Mouse (Mus musculus) lung, postnatal 14 days (tissue): ENCODE measurements around the gene Ankrd13b.

Experiments
- DNase-seq: peaks from one replicate; pipeline ENCODE4 v3.0.0; 2021

The Ankrd13b gene

DNA sequence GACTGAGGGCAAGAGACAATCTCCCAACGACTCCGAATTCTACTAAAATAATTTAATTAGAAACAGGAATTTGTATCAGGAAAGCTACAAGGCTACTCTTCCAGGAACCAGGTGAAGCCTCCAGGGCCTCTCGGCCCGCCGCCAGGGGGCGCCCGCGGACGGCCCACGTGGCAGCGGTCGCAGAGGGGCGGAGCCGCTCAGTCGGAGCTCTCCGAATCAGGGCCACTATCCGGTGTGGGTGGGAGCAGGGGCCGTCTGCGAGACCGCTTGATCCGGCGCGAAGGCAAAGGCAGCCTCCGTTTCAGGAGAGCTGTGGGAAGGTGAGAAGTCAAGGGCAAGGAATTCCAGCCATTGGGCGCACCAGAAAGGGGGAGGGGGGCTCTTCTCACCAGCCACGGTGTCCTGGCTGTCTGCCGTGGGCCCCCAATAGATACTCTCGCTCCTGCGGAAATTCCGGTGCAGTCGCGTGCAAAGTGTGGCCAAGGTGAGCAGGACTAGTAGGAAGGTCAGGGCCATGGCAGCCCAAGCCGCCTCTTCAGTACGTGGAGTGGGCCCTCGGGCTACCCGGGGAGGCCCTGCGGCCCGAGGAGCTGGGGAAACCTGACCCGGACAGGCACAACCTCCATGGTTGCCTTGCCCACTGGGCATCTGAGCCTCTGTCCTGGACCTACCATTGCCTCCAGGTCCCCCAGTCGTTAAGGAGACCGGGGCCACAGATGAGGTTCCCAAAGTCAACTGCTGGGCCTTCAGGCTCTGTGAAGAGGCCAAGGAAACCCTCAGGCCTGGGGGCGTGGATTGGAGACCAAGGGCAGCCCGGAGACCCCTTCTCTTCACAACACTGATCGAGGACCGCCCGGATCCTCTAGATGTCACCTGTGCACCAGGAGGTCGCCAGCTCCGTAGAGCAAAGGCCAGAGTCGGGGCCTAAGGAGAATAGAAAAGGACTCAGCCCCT, 18.9 kb upstream of the Ankrd13b start:
- peak; percentile 89 for DNase-seq

DNA sequence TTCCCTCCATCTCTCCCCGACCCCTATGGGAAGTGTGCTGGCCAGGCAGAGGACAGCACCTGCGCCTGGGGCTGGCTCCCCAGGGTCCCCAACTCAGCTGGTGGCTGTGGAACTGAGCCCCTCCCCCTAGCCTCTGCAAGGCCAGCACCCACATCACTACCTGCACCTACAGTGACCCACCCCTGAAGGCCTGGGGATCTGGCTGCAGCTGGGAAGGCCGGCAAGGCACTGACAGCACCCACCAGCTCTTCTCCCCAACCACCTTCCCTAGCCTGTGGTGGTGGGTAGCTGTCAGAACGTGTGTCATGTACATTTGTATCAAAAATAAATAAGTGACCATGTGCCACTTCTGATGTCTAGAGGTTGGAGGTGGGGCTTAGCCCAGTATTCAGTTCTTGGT, 17.9 kb upstream of the Ankrd13b start:
- DNase-seq = no peak

DNA sequence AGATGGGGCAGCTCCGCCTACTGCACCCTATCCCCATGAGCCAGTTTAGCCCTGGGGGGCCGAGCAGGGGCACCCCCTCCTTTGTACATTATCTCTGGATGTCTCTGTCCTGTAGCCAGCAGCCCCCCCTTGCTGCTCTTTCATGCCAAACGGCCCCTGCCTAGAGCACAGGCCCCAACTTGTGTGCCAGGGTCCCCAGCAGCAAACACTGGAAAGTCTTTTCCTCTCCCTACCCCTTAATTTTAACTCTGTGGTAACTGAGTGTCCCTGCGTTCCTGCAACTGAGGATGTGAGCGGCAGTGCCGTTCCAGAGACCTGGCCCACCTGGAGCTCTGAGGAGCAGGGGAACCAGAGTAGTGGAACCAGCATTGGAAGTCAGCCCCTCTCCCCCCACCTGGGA, 17.5 kb upstream of the Ankrd13b start:
- DNase-seq = no peak

DNA sequence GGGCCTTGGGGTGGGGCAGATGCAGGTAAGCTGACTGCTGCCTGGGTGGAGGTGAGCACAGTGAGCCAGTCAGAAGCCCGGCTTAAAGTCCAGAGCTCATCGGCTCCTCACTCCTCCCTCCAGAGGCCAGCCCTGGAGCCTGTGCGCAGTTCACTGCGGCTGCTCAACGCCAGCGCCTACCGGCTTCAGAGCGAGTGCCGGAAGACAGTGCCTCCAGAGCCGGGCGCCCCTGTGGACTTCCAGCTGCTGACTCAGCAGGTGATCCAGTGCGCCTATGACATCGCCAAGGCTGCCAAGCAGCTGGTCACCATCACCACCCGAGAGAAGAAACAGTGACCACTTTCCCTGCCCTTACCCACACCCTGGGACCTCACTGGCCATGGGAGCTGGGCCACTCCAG, 16.8 kb upstream of the Ankrd13b start:
- no peak for DNase-seq

DNA sequence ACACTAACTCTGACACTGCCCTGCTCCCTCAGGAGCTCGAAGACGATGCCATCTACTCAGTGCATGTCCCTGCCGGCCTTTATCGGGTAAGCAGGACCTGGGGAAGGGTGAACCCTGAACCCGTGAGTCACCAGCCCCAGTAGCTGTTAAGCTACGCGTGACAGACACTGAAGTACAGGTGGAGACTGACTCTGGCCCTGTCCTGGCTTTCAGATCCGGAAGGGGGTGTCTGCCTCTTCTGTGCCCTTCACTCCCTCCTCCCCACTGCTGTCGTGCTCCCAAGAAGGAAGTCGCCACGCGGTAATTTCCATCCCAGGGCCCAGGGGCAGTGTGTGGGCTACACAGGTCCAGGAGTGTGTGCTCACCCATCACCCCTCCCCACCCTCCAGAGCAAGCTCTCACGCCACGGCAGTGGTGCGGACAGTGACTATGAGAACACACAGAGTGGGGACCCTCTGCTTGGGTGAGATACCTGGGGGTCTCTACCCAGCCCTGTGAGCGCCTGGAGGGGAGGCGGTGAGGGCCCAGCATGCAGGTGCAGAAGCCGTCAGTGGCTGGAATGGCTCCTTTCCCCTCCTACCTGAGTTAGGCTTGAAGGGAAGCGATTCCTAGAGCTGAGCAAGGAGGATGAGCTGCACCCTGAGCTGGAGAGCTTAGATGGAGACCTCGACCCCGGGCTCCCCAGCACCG, 16.0 kb upstream of the Ankrd13b start:
- no peak for DNase-seq

DNA sequence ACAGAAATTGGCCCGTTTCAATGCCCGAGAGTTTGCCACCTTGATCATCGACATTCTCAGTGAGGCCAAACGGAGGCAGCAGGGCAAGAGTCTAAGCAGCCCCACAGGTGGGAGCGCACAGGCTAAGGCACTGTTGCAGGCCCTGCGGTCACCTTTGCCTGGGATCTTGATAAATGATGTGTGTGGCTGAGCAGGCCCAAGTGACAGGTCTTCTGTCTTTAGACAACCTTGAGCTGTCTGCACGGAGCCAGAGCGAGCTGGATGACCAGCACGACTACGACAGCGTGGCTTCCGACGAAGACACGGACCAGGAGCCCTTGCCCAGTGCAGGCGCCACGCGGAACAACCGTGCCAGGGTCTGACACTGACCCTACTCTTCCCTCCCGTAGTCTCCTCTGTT, 14.9 kb upstream of the Ankrd13b start:
- DNase-seq = no peak

DNA sequence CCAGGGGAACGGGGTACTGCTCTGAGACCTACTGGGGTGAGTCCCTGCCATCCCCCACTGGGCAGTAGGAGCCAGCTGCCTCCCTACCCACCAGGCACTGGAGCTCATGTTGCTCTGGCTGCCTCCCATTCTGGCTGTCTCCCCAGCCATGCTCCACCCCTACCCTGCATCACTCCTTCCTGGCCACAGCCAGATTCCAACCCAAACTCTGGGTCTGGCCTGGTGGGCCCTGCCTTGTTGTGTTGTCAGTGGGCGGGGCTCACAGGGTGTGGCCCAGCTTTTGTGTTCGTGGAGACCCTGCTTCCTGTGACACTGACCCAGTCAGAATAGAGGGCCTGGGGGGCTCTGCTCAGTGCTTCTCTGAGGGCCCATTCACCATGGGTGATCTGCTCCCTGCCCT, 14.0 kb upstream of the Ankrd13b start:
- peak; percentile 46 for DNase-seq

DNA sequence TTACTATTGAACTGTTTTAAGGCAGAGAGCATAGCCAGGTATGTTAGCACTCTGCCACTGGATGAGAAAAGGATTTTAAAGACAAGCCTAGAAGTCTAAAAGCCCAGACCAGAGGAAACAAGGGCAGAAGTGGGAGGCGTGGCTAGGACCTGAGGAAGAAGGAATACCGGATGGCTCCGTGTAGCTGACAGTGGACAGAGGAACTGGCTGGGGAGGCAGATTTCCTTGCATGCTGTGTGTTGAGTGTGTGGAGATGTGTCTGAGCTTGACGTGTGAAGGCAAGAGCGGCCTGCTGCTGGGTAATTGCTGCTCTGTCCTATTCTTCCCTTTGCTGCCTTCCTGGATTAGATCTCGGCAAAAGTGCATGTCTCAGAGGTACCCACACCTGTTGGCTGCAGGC, 13.0 kb upstream of the Ankrd13b start:
- no peak for DNase-seq

DNA sequence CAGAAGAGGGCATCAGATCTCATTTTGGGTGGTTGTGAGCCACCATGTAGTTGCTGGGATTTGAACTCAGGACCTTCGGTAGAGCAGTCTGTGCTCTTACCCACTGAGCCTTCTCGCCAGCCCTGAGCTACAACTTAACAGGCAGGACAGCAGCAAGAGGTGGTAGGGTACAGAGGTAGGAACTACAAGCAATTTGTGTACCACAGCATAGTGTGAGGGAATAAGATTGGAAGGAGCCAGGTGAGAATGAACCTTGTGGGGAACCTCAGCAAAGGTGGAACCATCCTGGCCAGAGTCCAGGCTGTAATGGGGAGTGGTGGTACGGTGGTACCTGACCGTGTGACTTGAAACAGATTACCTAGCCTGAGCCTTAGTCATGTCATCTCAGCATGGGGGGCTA, 12.5 kb upstream of the Ankrd13b start:
- DNase-seq = no peak

DNA sequence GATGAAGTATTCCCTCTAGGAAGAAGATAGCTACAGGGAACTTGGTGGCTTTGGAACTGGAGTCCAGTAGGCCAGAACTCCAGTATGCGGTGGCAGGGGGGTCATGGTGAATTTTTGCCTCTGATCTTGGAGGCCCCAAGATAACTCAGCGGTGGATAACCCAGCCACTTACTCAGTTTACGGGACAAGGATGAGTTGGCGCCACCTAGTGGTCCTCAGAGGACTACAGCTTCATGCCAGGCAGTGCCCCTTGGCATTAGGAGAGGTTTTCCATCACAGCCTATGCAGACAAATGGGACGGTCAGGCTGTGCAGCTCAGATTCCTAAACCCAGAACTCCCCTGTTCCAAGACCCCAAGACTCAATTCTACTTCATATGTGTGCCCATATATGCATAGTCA, 11.9 kb upstream of the Ankrd13b start:
- DNase-seq = peak; percentile 87

DNA sequence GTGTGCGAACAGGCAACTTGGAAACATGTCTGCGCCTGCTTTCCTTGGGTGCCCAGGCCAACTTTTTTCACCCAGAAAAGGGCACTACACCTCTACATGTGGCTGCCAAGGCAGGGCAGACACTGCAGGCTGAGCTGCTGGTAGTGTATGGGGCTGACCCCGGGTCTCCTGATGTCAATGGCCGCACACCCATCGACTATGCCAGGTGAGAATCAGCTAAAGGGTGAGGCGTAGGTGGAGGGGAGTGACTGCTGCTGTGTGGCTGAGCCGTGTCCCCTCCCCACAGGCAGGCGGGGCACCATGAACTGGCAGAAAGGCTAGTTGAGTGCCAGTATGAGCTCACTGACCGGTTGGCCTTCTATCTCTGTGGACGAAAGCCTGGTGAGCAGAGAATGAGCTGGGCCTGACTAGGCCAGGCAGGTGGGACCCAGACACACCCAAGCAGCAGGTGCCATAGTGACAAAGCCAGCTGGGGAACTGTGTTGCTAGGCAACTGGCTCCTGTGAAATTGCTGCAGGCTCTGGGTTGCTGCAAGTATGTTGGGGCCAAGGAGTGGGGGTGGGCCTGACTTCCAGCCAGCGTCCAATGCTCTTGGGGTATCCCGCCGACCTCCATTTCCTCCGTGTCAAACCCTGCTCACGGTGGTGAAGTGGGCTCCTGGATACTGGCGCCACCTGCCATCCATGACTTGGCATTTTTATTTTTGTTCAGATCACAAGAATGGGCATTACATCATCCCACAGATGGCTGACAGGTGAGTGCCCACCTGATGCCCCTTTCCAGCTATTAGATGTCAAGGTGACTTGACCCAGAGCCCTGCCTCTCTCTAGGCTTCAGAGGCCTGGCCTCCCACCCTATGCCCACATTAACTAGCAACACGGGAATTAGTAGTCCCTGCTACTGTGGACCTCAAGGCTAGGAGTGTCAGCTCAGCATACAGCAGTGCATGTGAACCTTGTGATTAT, 11.2 kb upstream of the Ankrd13b start:
- no peak for DNase-seq

DNA sequence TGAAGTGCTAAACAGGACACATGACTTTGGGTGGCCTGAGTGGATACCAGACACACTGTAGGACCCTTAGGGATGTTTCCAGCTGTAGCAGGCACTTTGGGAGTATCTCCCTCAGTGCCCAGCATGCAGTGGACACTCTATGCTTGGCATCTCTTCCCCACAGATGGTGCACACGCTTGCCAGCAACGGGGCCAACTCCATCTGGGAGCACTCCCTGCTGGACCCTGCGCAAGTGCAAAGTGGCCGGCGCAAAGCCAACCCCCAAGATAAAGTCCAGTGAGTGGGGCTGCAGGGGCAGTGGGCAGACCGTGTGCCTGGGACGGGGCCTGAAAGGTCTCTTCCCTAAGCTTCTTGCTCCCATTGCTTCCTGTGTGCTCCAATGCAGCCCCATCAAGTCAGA, 9.9 kb upstream of the Ankrd13b start:
- DNase-seq = no peak

DNA sequence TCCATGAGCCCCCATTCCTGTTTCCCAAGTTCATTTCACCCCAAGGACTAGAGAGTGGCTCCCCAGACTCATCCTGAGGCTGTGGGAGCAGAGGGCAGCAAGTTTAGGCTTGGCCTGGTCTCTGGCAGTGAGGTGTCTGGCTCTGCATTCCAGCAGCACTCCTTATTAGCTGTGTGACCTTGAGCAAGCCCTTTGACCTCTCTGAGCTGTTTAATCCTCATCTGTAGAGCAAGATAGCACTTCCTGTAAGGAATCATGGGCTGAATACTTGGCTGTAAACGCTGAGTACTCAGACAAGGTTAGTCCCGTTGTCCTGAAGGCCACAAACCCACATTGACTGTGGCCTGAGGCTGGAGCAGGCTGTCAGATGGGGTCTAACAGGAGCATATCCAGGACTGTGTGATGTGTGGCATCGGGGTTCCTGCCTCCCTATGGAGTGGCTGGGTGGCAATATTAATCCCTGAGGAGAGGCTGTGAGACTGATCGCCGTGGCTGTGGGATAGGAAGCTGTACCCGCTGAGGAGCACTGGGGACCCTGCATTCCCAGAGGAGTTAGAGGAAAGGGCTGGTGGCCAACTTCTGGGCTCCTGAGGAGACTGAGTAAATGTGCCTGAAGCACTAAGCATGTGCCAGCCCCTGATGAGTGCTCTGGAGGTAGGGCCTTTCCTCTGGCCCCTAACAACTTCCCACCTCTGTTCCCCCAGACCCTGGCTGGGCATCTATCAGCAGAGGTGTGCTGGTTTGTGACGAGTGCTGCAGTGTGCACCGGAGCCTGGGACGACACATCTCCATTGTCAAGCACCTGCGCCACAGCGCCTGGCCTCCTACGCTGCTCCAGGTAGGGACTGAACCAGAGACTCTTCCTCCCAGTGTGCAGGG, 9.0 kb upstream of the Ankrd13b start:
- DNase-seq = no peak

DNA sequence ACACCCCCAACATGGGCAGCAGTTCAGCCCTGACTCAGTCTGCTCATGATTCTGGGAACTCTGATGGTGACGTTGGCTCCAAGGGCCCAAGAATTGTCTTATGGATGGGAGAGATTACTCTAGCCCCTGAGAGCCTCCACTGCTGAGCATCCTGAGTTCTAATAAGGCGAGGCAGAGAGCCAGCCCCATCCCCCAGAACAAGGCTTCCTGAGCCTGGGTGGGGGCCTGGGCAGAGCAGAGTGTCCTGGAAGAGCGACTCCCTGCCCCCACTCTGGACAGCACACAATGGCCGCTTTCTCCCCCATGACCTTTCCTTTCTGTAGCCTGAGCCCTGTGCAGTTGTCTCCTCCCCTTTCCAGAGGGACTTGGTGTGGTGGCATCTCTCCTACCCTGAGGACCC, 8.4 kb upstream of the Ankrd13b start:
- peak; percentile 57 for DNase-seq

DNA sequence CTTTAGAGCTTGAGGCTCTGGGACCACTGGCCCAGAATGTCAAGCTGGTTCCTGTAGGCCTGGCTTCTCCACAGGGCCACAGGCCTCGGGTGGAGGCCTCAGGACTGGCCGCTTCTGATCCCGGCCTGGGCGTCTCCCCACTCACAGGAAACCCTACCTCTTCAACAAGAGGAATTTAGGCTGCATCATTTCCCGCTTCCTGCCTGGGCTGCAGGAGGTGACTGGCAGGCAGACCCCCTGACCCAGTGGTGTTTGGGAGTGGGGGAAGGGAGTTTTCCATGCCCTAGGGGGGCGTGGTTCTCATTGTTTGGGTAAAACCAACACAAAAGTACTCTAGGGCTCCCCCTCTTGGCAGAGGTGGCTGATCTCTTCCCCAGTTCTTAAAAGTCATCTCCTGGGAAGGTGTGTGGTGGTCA, 7.9 kb upstream of the Ankrd13b start:
- DNase-seq = peak; percentile 88

DNA sequence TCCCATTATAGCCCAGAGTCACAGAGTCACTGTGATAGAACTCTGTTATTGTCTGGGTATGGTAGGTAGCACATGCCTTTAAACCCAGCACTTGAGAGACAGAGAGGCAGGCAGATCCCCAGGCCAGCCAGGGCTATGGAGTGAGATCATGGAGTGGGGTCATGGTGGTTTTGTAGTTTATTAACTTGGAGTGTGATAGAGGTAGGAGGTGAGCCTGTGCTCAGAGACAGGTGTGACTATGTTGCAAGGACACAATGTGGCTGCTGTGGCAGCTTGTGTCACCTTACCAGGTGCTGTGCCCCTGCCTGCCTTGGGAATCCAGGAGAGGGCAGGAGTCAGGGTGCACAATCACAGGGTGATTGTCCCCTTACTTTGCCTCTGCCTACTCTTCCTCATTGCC, 6.0 kb upstream of the Ankrd13b start:
- no peak for DNase-seq

DNA sequence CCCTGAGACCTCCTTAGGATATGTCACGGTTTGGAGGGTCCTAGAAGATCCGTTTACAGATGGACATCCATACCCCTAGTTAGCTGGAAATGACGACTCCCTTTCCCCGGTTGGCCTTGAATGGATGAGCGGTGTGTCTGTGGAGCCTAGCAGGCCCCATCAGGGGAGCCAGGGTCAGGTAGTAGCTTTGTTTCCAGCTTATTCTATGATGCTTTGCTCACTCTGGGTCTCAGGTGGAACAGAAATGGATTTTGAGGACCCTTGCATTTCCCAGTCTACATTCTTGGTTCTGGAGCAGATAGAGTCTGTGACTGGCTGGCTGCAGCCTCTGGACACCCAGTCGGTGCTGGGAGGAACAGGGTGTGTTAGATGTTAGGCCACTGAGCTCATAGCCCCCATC, 5.3 kb upstream of the Ankrd13b start:
- no peak for DNase-seq

DNA sequence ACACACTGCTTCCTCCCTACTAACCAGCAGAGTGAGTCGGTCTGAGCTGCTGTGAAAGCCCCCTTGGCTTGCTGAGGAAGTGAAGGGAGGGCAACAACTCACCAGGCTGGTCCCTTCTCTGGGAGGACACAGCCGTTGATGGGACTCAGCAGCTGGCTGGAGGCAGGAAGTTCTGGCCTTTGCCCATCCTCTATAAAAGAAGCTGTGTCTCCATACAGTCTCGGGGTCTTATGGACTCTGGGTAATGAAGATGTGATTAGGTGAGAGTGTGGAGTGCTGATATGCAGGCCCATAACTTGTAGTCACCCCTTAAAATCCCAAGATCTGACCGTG, 4.8 kb upstream of the Ankrd13b start:
- no peak for DNase-seq

DNA sequence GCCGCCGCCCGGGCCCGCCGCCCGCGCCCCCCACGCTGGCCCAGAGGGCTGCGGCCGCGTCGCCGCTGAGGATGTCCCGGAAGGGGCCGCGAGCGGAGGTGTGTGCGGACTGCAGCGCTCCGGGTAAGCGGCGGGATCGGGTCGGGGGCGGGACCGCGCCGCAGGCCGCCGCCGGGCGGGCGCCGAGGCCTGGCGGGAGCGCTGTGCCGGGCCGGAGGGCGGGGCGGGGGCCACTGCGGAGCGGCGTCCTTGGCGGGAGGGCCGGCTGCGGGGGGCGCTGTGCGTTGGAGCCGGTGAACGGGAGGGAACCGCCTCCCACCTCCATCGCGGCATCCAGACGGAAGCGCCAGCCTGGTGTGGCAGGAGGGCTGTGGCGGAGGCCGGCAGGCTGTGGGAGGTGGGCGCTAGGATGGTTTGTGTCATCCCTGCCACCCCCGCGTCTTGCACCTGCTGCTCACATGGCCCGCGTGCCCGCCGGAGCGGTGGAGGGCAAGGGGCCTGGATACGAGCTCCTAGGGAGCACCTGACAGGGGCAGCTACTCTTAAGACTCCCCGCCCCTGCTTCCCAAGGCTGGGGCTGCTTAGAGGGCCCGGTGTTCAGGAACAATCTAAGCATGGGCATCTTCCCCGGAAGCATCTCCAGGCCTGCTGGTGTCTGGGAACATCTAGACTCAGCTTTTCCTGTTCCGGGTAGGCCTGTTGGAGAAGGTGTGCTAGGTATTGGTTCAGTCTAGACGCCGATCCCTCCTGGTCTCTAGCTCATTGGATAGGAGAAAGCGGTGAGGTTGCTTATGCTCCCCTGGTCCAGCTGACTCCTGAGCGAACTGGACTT, 4.2 kb upstream of the Ankrd13b start, which contains the start of gene Git1:
Git1 (plus strand) TSS at position 51 of the 832 bp plus-strand sequence.
- DNase-seq = peak; percentile 60

DNA sequence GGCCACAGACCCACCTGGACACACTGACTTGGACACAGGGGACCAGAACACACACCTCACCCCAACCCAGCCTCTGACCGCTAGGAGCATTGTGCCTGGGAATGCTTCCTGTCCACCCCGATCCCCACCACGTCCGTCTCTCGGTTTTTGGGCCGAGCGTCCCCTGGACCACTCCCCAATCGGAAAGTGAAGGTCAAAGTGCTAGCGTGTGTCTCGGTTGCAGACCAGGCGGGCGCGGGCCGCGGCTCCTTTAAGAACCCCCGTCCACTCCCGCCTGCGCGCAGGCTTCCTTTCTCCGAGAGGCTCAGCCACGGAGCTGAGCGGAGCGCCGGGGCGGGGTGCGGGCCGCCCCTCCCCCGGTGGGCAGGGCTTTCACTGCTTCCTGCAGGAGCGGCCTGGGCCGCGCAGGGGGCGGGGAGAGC, 3.4 kb upstream of the Ankrd13b start:
- DNase-seq = peak; percentile 94

DNA sequence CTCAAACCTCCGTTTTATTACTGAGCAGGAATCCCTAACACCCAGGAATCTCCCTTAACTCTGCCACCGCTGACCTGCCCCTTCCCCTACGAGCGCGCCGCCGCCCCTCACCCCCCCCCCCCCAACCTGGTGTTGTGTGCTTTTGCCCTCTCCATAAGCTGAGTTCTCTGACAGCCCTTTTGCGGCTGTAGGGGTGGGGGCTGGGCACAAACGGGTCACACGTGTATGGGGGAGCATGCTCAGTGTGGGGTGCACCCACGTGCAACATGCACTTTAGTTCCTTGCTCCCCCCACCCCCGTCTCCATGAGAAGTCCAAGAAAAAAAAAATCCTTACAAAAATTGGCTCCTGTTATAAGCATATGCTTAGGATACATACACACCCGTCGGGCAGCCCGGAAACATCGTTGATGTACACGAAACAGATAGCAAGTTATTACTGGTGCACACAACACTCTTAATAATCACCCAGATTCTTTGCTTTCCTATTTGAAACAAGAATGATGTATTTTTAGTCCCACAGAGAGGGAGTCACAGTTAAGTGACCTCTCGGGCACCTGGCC, 2.9 kb upstream of the Ankrd13b start:
- DNase-seq = no peak
